Mouse (Mus musculus): ENCODE results near the gene Slc16a2.

Slc16a2 gene

DNA sequence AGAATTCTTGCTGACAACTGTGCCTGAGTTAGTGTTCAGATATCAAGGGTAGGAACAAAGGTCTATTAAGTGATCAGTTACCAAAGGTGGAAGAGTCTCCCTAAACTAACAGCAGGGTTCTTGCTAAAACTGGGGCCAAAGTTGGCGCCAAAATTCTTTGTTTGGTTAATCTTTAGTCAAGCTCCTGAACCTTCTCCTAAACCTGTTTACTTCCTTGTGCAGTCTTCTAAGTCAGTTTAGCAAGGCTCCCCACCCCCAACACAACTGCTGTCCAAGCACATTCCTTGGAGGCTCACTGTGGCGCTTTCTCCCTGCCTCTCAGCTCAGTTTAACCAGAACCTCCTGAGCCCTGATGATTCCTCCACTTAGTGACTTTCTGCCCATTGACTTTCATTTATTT is 168.8 kb downstream of the Slc16a2 start:
- DNase-seq (ENCODE audit: low spot score in 2 of 2), result no peak

DNA sequence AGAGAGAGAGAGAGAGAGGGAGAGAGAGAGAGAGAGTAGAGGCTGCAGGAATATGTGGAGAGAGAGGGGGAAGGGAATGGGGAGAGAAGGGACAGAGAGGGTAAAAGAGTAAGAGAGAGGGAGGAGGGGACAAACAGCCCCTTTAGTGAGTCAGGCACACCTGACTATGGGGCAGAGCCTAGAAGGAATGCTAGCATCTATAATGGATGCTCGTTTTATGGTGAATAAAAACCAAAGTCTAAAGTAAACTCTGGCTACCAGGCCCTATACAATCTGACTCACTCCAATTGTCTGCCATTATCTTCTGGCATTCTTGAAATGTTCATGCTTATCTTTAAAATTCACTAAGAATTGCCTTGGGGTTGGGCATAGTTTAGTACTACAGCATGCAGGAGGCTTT is 169.7 kb downstream of the Slc16a2 start:
- DNase-seq (ENCODE audit: low spot score in 2 of 2), result no peak
